Mouse (Mus musculus): ENCODE results near the gene Osbpl10.
A peak's percentile ranks its signal among the peaks of the same experiment; 100 is the strongest.

Gene Osbpl10

GRCm38 (mm10) chr9:115149011-115149756, 170.8 kb downstream of the Osbpl10 start:
- peak; percentile 83 for DNase-seq (ENCODE audit: extremely low read depth, insufficient read length, low spot score)

- DNase-seq (ENCODE audit: extremely low read depth, insufficient read length, low spot score): peak; percentile 28
Measured at GRCm38 (mm10) chr9:115161591-115161990, 183.2 kb downstream of the Osbpl10 start.

GRCm38 (mm10) chr9:115163031-115163430, 184.7 kb downstream of the Osbpl10 start:
- peak; percentile 20 for DNase-seq (ENCODE audit: extremely low read depth, insufficient read length, low spot score)

GRCm38 (mm10) chr9:115163693-115164092, 185.3 kb downstream of the Osbpl10 start:
- no peak for DNase-seq (ENCODE audit: extremely low read depth, insufficient read length, low spot score)

DNA sequence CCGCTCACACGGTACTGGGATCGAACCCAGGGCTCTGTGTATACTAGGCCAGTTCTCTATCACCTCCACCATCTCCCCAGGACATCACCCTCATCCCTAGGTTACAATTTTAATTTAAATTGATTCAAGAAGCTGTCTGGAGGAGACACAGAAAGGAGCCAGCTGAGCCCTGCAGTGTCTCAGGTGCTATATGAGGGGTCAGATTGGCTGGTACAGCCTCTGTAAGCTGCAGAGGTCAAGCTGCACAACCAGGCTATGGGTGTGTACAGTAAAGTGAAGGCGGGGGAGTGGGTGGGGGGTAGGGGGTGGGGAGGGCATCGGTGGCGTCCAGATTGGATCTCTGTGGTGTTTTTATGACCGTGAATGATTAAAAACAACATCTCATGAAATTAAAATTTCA, 186.0 kb downstream of the Osbpl10 start:
- no peak for DNase-seq (ENCODE audit: extremely low read depth, insufficient read length, low spot score)

GRCm38 (mm10) chr9:115165996-115166395, 187.6 kb downstream of the Osbpl10 start:
- DNase-seq (ENCODE audit: extremely low read depth, insufficient read length, low spot score): no peak

DNA sequence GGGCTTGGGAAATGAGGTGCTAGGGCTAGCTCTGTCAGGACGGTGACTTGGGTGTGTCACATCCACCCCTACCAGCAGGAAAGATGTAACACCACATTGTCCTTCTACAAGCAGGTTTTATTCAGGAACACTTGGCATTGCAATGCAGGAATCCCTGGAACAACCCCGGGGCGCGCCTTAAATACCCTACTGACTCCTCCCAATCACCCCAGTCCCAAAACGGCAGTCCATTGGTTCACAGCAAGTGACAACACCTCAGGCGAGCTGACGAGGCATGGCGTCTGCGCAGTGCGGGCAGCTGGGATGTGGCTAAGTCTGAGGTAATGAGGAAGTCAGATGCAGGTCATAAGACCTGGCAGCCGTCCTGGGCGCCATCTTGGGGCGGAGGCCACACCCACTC, 191.2 kb downstream of the Osbpl10 start:
- no peak for DNase-seq (ENCODE audit: extremely low read depth, insufficient read length, low spot score)

DNA sequence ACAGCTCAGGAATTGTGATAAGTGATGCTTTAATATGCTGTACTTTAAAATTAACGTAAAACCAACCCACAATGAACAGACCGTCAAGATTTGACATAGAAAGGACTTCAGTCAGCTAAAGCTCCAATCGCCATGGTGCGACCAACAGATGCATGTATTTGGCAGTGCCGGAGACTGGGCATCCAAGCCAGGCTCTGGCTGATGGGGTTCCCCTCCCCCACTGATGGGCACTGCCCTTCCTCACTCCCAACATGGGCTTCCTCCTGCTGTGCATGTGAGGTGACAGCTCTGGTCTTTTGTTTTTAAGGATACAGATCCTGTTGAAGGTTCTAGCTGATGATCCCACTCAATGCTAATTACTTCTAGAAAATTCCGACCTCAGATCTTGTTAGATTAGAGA, 193.7 kb downstream of the Osbpl10 start:
- DNase-seq (ENCODE audit: extremely low read depth, insufficient read length, low spot score): no peak

DNA sequence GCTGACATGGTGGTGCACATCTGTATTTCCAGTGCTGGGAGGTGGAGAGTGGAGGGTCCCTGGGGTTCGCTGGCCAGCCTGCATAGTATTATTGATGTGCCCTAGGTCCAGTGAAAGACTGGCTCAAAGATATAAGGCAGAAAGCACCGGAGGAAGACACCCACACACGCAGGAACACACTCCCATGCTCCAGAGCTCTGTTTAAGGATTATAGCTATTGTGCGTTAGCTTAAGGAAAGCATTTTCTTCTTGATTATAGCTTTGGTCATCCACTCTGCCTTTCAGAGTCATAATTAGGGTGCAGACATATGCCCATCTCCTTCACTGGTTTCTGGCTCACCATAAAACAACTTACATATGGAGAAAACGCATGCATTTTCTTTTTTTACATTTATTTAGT, 200.8 kb downstream of the Osbpl10 start:
- no peak for DNase-seq (ENCODE audit: extremely low read depth, insufficient read length, low spot score)

DNA sequence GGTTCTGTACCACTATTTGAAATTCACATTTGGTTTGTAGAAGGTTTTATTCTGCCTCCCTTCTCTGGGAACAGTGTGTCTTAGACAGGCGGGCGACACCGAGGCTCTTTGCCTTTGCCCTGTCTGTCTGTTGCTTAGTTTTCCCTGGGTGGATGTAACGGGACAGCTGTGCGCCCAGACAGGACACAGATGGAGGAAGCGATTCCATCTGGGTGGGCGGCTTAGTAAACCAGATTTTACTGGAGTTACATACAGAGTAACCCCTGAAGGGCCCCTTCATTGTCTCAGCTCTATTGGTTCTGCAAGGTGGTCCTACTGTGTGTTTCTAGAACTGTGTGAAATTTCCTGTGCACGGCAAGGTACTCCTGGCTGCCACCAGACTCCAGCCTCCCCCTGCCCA, 201.6 kb downstream of the Osbpl10 start:
- DNase-seq (ENCODE audit: extremely low read depth, insufficient read length, low spot score): no peak

GRCm38 (mm10) chr9:115186402-115186801, 208.0 kb downstream of the Osbpl10 start:
- DNase-seq (ENCODE audit: extremely low read depth, insufficient read length, low spot score): no peak

GRCm38 (mm10) chr9:115190376-115190942, 212.1 kb downstream of the Osbpl10 start:
- DNase-seq (ENCODE audit: extremely low read depth, insufficient read length, low spot score): no peak

- no peak for DNase-seq (ENCODE audit: extremely low read depth, insufficient read length, low spot score)
Measured at GRCm38 (mm10) chr9:115192890-115193289, 214.5 kb downstream of the Osbpl10 start.

DNA sequence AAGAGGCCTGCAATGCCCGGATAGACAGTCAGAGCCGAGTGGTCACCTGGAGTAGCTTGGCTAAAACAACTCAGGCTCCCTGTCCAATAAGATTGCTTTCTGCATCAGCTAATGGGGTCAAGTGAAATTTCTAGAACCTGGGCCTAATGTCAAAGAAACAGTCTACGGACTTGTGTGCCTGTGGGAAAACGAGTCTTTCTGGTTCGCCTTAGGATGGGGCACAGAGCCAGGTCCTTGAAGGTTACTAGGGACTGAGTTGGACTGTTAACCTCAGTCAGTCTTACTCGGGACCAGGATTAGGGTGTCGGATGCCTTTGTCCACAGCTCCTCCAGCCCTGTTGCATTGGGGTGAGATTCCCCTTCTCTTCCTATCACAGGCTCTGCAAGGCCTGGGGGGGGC, 218.7 kb downstream of the Osbpl10 start:
- DNase-seq (ENCODE audit: extremely low read depth, insufficient read length, low spot score): no peak

DNA sequence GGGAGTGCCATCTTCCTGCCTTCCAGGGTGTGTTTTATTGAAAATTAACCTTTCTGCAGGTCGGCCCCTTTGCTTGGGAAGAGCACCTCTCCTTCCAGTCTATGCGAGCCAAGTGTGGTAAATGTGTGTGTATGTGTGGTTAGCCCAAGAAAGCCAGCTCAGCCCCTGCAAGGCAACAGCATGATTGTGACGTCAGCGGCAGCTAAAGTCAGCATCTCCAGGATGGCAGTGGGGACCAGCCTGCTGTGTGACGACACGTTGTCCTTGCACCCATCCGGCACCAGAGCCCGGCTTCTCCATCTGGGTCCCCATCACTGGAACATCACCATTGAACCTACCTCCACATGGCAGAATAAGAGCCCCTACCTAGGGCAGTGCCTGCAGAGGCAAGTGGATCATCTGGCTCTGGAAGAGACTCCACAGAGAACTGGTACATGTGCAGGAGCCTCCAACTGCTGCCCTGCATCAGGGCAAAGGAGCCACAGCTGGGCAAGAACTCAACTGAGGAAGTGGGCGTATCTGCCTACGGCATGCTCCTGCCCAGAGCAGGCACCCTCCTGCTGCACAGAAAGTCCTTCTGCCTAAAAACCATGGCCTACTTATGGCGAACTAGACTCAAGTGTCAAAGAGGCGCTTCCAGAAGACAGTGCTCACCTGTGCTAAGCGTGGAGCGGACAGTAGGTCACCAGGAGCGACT, 221.9 kb downstream of the Osbpl10 start:
- peak; percentile 41 for DNase-seq (ENCODE audit: extremely low read depth, insufficient read length, low spot score)

- DNase-seq (ENCODE audit: extremely low read depth, insufficient read length, low spot score): no peak
Measured at GRCm38 (mm10) chr9:115201264-115201663, 222.9 kb downstream of the Osbpl10 start.

DNA sequence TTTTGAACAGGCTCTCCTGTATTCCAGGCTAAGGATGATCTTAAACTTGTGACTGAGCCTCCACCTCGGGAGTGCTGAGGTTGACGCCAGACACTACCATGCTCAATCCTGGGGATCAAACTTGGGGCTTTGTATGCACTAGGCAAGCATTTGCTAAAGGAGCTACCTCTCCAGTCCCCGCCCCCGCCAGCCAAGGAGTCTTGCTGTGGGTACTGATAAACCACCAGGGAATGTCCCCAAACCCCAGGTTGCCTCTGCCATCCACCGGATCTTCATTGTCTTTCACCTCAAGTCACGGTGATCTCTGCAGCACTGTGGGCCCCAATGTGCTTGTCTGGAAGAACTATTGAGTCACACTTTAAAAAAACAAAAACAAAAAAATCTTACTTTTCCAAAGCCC, 224.8 kb downstream of the Osbpl10 start:
- DNase-seq (ENCODE audit: extremely low read depth, insufficient read length, low spot score): no peak

DNA sequence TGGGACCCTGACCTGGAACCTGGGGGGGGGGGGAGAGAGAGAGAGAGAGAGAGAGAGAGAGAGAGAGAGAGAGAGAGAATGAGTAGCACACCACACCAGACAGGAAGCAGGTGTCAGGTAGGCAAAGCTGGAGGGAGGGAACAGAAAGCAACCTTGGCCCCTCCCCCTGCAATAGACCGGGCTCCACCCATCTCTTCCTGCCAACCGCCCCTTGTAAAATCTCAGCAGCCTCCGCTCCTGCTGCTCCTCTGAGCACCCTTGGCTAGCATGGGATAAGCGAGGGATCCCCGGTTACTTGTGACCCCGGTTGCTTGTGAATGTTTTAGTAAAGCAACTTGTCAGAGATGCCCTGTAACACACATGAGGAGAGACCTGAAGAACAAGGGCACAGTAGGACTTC, 227.1 kb downstream of the Osbpl10 start:
- DNase-seq (ENCODE audit: extremely low read depth, insufficient read length, low spot score): no peak

DNA sequence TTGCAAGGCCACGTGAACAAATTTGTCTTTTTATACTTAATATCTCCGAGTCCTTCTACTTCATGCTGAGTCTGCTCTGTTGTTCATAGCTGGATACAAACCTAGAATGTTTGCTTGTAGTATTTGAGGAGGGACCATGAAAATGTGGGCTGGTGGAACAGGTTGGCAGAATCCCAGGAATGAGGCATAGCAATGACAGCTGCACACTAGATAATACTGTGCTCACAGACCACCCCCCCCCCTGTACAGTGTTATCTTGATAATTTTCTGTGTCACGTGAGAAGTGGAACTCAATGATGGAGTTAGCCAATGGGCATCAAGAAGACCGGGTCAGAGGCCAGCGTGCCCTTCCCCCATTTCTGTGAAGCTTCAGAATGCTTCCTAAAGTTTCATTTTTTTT, 227.8 kb downstream of the Osbpl10 start:
- DNase-seq (ENCODE audit: extremely low read depth, insufficient read length, low spot score): no peak

GRCm38 (mm10) chr9:115209737-115210136, 231.4 kb downstream of the Osbpl10 start:
- DNase-seq (ENCODE audit: extremely low read depth, insufficient read length, low spot score): no peak

GRCm38 (mm10) chr9:115210535-115210934, 232.2 kb downstream of the Osbpl10 start:
- DNase-seq (ENCODE audit: extremely low read depth, insufficient read length, low spot score): no peak

DNA sequence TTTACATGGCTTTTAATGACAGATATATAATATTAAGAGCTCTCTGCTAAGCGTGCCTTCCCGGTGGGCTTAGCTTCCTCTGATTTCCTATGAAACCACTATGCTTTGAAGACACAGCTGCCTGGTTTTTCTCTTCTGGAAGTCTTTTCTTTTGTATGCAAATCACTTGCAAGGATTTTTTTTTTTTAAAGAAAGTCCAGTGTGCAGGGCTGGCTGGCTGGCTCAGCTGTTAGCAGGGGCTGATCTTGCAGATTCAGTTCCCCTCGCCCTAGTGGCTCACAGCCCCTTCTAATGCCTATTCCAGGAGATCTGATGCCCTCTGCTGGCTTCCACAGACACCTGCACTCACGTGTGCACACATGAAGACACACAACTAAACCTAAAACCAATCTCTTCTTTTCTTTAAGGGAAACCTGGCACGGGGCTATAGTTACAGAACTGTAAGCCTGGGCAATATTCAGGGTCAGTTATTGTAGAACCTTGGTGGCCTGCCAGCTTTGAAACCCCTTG, 235.4 kb downstream of the Osbpl10 start:
- no peak for DNase-seq (ENCODE audit: extremely low read depth, insufficient read length, low spot score)
